Mouse (Mus musculus): Measurements from ENCODE around the gene Prss23.

DNA sequence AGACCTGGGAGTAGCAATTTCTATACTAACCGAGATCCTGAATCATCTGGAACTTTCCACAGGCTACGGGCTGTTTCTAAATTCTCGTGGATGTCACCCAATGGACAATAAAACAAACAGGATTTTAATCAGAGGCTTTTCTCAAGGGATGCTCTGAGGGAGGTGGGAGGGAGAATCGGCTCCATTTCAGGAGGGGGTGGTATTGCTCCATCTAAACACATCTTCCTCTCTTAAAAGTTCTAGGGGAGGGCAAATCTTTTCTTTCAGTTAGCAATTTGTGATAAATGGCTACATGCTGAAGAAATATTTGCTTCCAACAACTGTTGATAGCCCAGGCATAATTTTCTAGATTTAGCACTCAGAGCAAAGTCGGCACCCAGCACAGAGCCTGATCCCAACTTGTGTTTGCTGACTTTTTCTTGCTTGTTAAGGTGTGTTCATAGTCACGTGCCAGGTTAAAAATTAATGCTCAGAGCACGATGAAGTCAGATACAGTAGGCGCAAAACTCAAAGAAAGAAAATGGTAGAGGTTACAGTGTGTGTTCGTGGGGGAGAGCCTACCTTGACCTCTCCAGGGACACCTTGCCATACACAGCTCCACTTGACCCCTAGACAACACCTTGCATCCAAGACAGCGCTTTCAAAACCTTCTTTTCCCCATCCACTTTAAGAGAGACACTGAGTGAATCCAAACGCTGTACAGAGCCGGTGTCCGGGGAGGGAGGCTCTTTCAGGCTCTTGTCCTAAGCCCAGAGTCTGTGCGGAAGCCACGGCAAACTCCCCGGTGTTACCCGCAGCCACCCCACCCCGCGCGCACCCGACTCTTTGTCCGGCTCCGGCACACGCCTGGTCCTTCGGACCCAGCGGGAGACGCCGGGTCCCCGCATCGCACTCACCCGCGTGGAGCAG lies 10.2 kb downstream of the Prss23 start:
- no peak for TF ChIP-seq POLR2A (IDR thresholded peaks at IDR 0.05; ENCODE audit: low read depth, low read length)
- TF ChIP-seq CTCF (IDR thresholded peaks at IDR 0.05; ENCODE audit: extremely low read depth, insufficient read length, insufficient replicate concordance, low read depth, low read length), result no peak

Measured in small intestine, adult 2 months (tissue).